Mouse (Mus musculus) embryonic fibroblast, embryonic 13.5 days (primary cell): ENCODE measurements at regions not wholly inside any gene's neighbourhood (a gene's known extent, or its start where the extent isn't known, plus 50 kb on each side); places are given as distances from the start of the nearest gene placed in this dataset.

Experiments
- CTCF ChIP-seq: IDR thresholded peaks from 2 replicates; pipeline ENCODE4 v1.5.1; 2011; ENCODE audit warnings: mild to moderate bottlenecking, control low read depth, low read length, moderate library complexity, borderline replicate concordance; ENCODE audit not compliant: insufficient read depth
- POLR2A ChIP-seq: IDR thresholded peaks from 2 replicates; pipeline ENCODE4 v1.6.1; 2011; ENCODE audit warnings: low read depth, mild to moderate bottlenecking, control low read depth, low read length, moderate library complexity

DNA sequence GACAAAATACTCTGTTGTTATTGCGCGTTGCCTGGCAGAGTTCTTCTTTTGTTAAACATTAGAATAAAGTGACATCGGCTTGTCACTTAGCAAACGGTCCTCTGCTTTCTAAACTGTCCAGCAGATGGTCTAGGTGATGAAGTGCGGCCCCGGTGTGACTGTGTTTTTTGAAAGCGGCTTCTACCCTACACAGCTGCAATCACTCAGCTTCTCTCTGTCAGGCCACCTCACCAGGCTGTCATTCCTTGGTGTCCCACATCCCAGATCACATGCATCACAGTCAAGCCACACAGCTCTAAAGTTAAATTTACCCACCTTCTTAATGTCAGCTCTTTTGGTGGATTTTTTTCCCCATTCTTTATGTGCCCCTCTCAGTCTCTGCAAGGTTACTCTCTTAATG, 282.0 kb upstream of the Kif2a start:
- TF ChIP-seq CTCF (no peak), POLR2A (no peak)
